ENCODE assay signal across 8 mouse cellular contexts in the genomic region with DNA sequence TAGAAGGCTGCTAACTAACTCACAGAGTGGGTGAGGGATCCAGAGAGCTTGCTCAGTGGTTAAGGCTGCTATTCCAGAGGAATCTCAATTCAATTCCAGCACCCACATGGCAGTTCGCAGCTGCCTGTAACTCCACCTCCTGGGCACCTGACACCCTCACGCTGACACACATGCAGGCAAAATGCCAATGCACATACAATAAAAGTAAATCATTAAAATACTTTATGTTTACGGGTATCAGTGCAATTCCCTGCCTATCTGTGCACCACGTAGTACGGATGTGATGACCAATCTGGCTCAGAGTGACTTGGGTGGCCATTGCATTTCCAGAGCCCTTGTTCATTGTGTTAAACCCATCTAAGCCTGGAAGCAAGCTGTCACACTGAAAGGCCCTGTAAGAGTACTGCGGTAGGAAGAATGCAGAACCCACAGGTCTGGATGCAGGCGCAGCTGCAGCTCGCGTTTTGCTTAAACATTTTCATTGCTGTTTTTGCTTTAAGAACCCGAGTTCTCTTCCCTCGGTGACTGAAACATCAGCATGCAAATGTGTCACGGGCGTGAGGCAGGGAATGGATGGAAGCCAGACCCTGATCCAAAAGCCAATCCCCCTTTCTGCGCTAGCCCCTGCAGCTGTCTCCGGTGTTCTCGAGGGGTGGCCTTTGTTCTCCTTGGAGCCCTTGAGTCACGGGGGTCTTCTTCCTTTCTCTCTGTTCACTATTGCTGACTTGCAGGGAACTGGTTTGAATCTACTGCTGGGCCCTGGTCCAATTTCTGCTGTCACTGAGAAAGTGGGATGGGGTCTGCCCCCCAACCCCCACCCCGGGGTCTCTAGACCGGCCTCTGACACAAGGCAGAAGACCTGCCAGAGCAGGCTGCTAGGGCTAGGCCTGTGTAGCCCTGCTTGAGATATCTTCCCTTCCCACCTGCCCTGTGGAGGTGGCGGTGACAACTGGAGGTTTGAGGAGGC. TPM values are rescaled to one million over a fixed set of nuclear protein-coding genes. Genes with fewer than 3 reads are reported as not detected.
A peak's percentile ranks its signal among the peaks of the same experiment; 100 is the strongest.
DNase-seq lines count a peak whose midpoint lies in the region; ATAC-seq and TF ChIP-seq lines count a peak whose summit lies in the region.
"Had no signal": no experiment of that assay in that cellular context is flagged by ENCODE, and none has a peak within 500 bp of the region (broad histone marks: within the 10 kb centered on the region; RNA-seq: fewer than 3 reads in every experiment).

No protein-coding gene starts in this region.

- TF ChIP-seq CTCF in brain, embryonic 14.5 days (IDR thresholded peaks at IDR 0.05; ENCODE audit: borderline replicate concordance, extremely low read depth, insufficient read depth, insufficient read length), result no peak
- TF ChIP-seq CTCF in lung, adult 2 months (IDR thresholded peaks at IDR 0.05; ENCODE audit: insufficient read depth, low read length), result no peak

- H3K4me3 ChIP-seq in embryonic facial prominence, embryonic 11.5 days (ENCODE audit: low read depth, low read length), result no peak overlapping the region
- H3K4me3 ChIP-seq in intestine, embryonic 14.5 days (ENCODE audit: low read depth, low read length), result no peak overlapping the region
- H3K4me3 ChIP-seq in neural tube, embryonic 12.5 days, result no peak overlapping the region
- no peak overlapping the region for H3K4me3 ChIP-seq in lung, adult 2 months (replicated peaks; ENCODE audit: extremely low read depth, low read depth, low read length)
- H3K4me3 ChIP-seq: liver, embryonic 15.5 days had no signal

- H3K9ac ChIP-seq in embryonic facial prominence, embryonic 11.5 days (replicated peaks; ENCODE audit: low read length), result peak overlapping the region; percentile 35
- peak overlapping the region; percentile 20; the same call in 1 of the 2 replicates for H3K9ac ChIP-seq in intestine, embryonic 14.5 days (ENCODE audit: low read length)
- H3K9ac ChIP-seq in neural tube, embryonic 12.5 days, result peak overlapping the region; percentile 38; the same call in 1 of the 2 replicates
- H3K9ac ChIP-seq: liver, embryonic 15.5 days had no signal

- peaks cover 12% of the 10 kb centered on the region for H3K4me1 ChIP-seq in embryonic facial prominence, embryonic 11.5 days (ENCODE audit: control insufficient read depth, insufficient read depth, low read length)
- peaks cover 26% of the 10 kb centered on the region for H3K4me1 ChIP-seq in intestine, embryonic 14.5 days (replicated peaks; ENCODE audit: control insufficient read depth, insufficient read depth, low read length)
- H3K4me1 ChIP-seq in neural tube, embryonic 12.5 days, result peaks cover 48% of the 10 kb centered on the region
- H3K4me1 ChIP-seq in lung, adult 2 months (ENCODE audit: control insufficient read depth, insufficient read depth, low read length), result peaks cover 2% of the 10 kb centered on the region; the same call in 1 of the 2 replicates

- no peak for TF ChIP-seq POLR2A in brain, embryonic 14.5 days (IDR thresholded peaks at IDR 0.05; ENCODE audit: borderline replicate concordance, extremely low read depth, insufficient read depth, insufficient read length, poor library complexity, severe bottlenecking)
- TF ChIP-seq POLR2A in lung, adult 2 months (IDR thresholded peaks at IDR 0.05; ENCODE audit: borderline replicate concordance, extremely low read depth, low read depth, low read length), result no peak

- peak; percentile 88 for DNase-seq in brain, embryonic 14.5 days (ENCODE audit: low read depth)
- peak; percentile 42 for DNase-seq in embryonic facial prominence, embryonic 11.5 days (ENCODE audit: low spot score)
- peak; percentile 70 for DNase-seq in intestine, embryonic 14.5 days (ENCODE audit: low spot score)
- DNase-seq in gastrocnemius, adult 8-10 months (ENCODE audit: low spot score in 2 of 2), result no peak
- DNase-seq in lung, adult 2 months, result no peak
- DNase-seq in kidney, adult 8-10 months, result no peak

- no peaks in the 10 kb centered on the region for H3K9me3 ChIP-seq in embryonic facial prominence, embryonic 11.5 days (replicated peaks; ENCODE audit: control insufficient read depth, low read length)
- no peaks in the 10 kb centered on the region for H3K9me3 ChIP-seq in intestine, embryonic 14.5 days (ENCODE audit: control insufficient read depth, low read length)
- H3K9me3 ChIP-seq in neural tube, embryonic 12.5 days, result no peaks in the 10 kb centered on the region
- H3K9me3 ChIP-seq: liver, embryonic 15.5 days had no signal

- H3K36me3 ChIP-seq in embryonic facial prominence, embryonic 11.5 days (replicated peaks; ENCODE audit: control insufficient read depth, insufficient read depth, low read depth, low read length), result no peaks in the 10 kb centered on the region
- H3K36me3 ChIP-seq in intestine, embryonic 14.5 days (ENCODE audit: control insufficient read depth, insufficient read depth, low read length), result no peaks in the 10 kb centered on the region
- no peaks in the 10 kb centered on the region for H3K36me3 ChIP-seq in neural tube, embryonic 12.5 days
- H3K36me3 ChIP-seq: liver, embryonic 15.5 days had no signal

- WGBS in embryonic facial prominence, embryonic 11.5 days, result 22% methylated on average over 19 of the region's 20 CpGs
- WGBS in intestine, embryonic 14.5 days, result 18% methylated on average over 20 of the region's 20 CpGs
- WGBS in neural tube, embryonic 12.5 days, result 18% methylated on average over 20 of the region's 20 CpGs
- WGBS in lung, adult 2 months, result 52% methylated on average over 20 of the region's 20 CpGs

- no peak overlapping the region for H3K4me2 ChIP-seq in embryonic facial prominence, embryonic 11.5 days (ENCODE audit: low read depth, low read length)
- H3K4me2 ChIP-seq in intestine, embryonic 14.5 days (ENCODE audit: low read length), result peak overlapping the region; percentile 37
- H3K4me2 ChIP-seq in neural tube, embryonic 12.5 days (replicated peaks), result peak overlapping the region; percentile 49
- H3K4me2 ChIP-seq: liver, embryonic 15.5 days had no signal

- H3K27me3 ChIP-seq in embryonic facial prominence, embryonic 11.5 days (ENCODE audit: control insufficient read depth, insufficient read depth, low read length), result no peaks in the 10 kb centered on the region
- H3K27me3 ChIP-seq in intestine, embryonic 14.5 days (replicated peaks; ENCODE audit: control insufficient read depth, insufficient read depth, low read length), result no peaks in the 10 kb centered on the region
- H3K27me3 ChIP-seq in neural tube, embryonic 12.5 days (replicated peaks), result no peaks in the 10 kb centered on the region

- ATAC-seq in embryonic facial prominence, embryonic 11.5 days (replicated peaks; ENCODE audit: insufficient number of reproducible peaks, low FRiP score, low TSS enrichment, low read depth), result peak; percentile 26; the same call in 1 of the 2 replicates
- peak; percentile 47 for ATAC-seq in intestine, embryonic 14.5 days (replicated peaks; ENCODE audit: low FRiP score, low TSS enrichment, low read depth)
- peak; percentile 47 for ATAC-seq in neural tube, embryonic 12.5 days (ENCODE audit: low FRiP score, low read depth)

- H3K27ac ChIP-seq in embryonic facial prominence, embryonic 11.5 days (replicated peaks; ENCODE audit: low read depth, low read length), result peak overlapping the region; percentile 35; the same call in 1 of the 2 replicates
- H3K27ac ChIP-seq in intestine, embryonic 14.5 days (ENCODE audit: low read depth), result peak overlapping the region; percentile 76
- H3K27ac ChIP-seq in neural tube, embryonic 12.5 days, result peak overlapping the region; percentile 92
- H3K27ac ChIP-seq: liver, embryonic 15.5 days had no signal

RNA-seq across cellular contexts. Expression of gene T2, which starts 12.0 kb away (rescaled TPM):
- polyA plus RNA-seq in brain, embryonic 14.5 days (2012; rRNA removed), result 0.81 and 1.4 TPM in 2 replicates
- polyA plus RNA-seq in embryonic facial prominence, embryonic 11.5 days (2014; fragmentation: Nextera tagmentation; extraction: Ambion mirVana), result 0.74 and 1.2 TPM in 2 replicates
- polyA plus RNA-seq in intestine, embryonic 14.5 days (2014; fragmentation: Nextera tagmentation; extraction: Ambion mirVana), result 0.35 TPM in 1 of 2 replicates, not detected in the other
- 0.41 and 0.44 TPM in 2 replicates for polyA plus RNA-seq in neural tube, embryonic 12.5 days (2016; fragmentation: Nextera tagmentation; extraction: Ambion mirVana)
- not detected for total RNA-seq in gastrocnemius, adult 8-10 months (2022)
- polyA plus RNA-seq in lung, adult 2 months (2012; rRNA removed), result 3.5 and 3.7 TPM in 2 replicates
- polyA plus RNA-seq: liver, embryonic 15.5 days had no signal

RNA-seq across cellular contexts. Expression of gene Prr18, which starts 30.5 kb away (rescaled TPM):
- polyA plus RNA-seq in brain, embryonic 14.5 days (2012; rRNA removed), result 21.3 and 29.3 TPM in 2 replicates
- polyA plus RNA-seq in embryonic facial prominence, embryonic 11.5 days (2014; fragmentation: Nextera tagmentation; extraction: Ambion mirVana), result 0.31 and 0.49 TPM in 2 replicates
- polyA plus RNA-seq in intestine, embryonic 14.5 days (2014; fragmentation: Nextera tagmentation; extraction: Ambion mirVana), result 0.32 and 0.65 TPM in 2 replicates
- polyA plus RNA-seq in neural tube, embryonic 12.5 days (2016; fragmentation: Nextera tagmentation; extraction: Ambion mirVana), result 4.0 and 5.2 TPM in 2 replicates
- under 1 TPM in 3 of 4 experiments, not detected in 1; 0.08 to 0.46 (median 0.10) TPM for total RNA-seq in gastrocnemius, adult 8-10 months (2022)
- polyA plus RNA-seq in lung, adult 2 months (2012; rRNA removed), result 14.4 and 16.1 TPM in 2 replicates

RNA-seq across cellular contexts. Expression of gene Sft2d1, which starts 56.9 kb away (rescaled TPM):
- 156 and 229 TPM in 2 replicates for polyA plus RNA-seq in brain, embryonic 14.5 days (2012; rRNA removed)
- 47.5 and 48.3 TPM in 2 replicates for polyA plus RNA-seq in embryonic facial prominence, embryonic 11.5 days (2014; fragmentation: Nextera tagmentation; extraction: Ambion mirVana)
- polyA plus RNA-seq in intestine, embryonic 14.5 days (2014; fragmentation: Nextera tagmentation; extraction: Ambion mirVana), result 63.8 and 82.2 TPM in 2 replicates
- 104 and 109 TPM in 2 replicates for polyA plus RNA-seq in neural tube, embryonic 12.5 days (2016; fragmentation: Nextera tagmentation; extraction: Ambion mirVana)
- total RNA-seq in gastrocnemius, adult 8-10 months (2022), result 1 to 10 TPM; 7.1 to 8.1 (median 7.7) TPM
- polyA plus RNA-seq in lung, adult 2 months (2012; rRNA removed), result 74.2 and 78.1 TPM in 2 replicates

Comparison
In these comparisons a context has a peak if more than half of its experiments do, and no peak if none do; other contexts are left out.
1. DNase-seq: peak in brain, embryonic 14.5 days (single experiment), embryonic facial prominence, embryonic 11.5 days (single experiment) and intestine, embryonic 14.5 days (single experiment); none in gastrocnemius, adult 8-10 months (0 of 2), lung, adult 2 months (single experiment) and kidney, adult 8-10 months (0 of 2).
2. H3K27ac ChIP-seq: peak in every context shown above with its lines; median percentile 92 in neural tube, embryonic 12.5 days; 76 in intestine, embryonic 14.5 days; 35 in embryonic facial prominence, embryonic 11.5 days.
3. Peak in every context shown above with its lines, with median percentiles within 50 percentile points of each other: ATAC-seq and H3K9ac ChIP-seq.